Mouse (Mus musculus) heart, adult 18-20 months (tissue): ENCODE data around the gene Ms4a5. TPM values are rescaled to one million over a fixed set of nuclear protein-coding genes. Genes with fewer than 3 reads are reported as not detected.
"Not testable (repeated sequence)": the region's sequence is repeated elsewhere in the genome, so short reads cannot be mapped to it uniquely, and the experiment has no call there.

Source experiments
- DNase-seq, 2 experiments: peaks; one replicate each; pipeline ENCODE4 v3.0.0; 2021 to 2022; ENCODE audit warnings: mixed read lengths in 1 of 2
- long read RNA-seq, 2 experiments: library from polyadenylated mRNA; stranded (forward); transcript quantifications; one replicate each; pipeline ENCODE4 v2.0.0; 2021
- total RNA-seq, 2 experiments: library from RNA; stranded (reverse); gene quantifications; 2 replicates each; pipeline ENCODE4 v1.2.3; 2021

Ms4a5 gene
- total RNA-seq: not detected
- long read RNA-seq, experiment 1: 0 reads
- long read RNA-seq, experiment 2: 0 reads

- no peak for DNase-seq
Observed at GRCm38 (mm10) chr19:11283773-11284172, at the start of gene Ms4a5. Ms4a5 (minus strand) TSS chr19:11283873.

DNA sequence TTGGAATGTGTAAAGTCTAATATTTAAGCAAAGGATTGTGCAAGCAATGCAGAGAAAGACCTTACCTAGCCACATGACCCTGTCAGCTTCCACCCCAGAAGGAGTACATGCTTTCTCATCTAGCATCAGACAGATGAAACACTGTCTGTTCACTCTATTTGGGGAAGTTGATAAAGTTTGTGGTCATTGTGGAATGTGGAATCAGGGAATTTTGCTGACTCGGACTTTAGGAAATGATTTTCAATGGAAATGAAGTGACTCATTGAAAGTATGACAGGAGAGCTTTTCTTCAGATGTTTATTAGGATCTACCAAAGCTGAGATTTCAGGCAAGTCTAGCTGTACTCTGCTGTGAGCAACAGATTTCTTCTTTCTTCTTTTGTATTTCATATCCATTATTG is 37.5 kb upstream of the Ms4a5 start:
- peak in 1 of 2 experiments; percentile 23 for DNase-seq

- DNase-seq: no peak
Observed at GRCm38 (mm10) chr19:11316786-11317185, 33.1 kb upstream of the Ms4a5 start.

DNA sequence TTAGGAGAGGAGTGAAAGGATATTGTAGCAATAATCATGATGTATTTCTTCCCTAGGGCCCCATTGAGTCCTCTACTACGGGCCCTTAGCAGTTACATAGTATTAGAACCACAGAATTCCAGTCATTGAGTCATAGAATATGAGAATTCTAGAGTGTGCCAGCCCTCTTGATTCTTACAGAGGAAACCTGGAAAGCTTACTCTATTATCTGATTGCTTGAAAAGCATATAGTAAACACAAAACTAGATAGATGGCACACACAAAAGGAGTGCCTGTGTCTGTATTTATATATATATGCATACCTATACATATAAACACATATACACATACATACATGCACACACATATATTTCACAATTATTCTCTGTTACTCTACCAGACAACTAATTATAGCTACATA is 30.7 kb upstream of the Ms4a5 start, which contains the start of gene Ms4a14:
Ms4a14 (minus strand) TSS at position 101 of the 400 bp plus-strand sequence.
- no peak for DNase-seq

DNA sequence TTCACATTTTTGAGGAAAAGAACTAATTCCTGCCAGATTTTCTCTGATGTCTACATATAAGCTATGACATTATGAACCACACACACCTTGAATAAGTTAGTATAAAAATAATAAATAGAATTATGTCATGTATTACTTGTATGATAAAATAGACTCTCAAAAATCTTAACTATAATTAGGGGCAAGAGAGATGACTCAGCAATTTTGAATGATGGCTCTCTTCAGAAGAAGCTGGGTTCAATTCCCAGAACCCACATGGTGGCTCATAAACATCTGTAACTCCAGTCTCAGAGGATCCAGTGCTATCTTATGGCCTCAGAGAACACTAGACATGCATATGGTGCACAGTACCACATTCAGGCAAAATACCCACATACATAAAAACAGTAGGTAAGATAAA is 25.2 kb upstream of the Ms4a5 start:
- no peak for DNase-seq

GRCm38 (mm10) chr19:11299529-11299928 is 15.9 kb upstream of the Ms4a5 start:
- not testable (repeated sequence) for DNase-seq

- DNase-seq: no peak
Observed at GRCm38 (mm10) chr19:11298939-11299338, 15.3 kb upstream of the Ms4a5 start.

- not testable (repeated sequence) for DNase-seq
Observed at GRCm38 (mm10) chr19:11293616-11294015, 9.9 kb upstream of the Ms4a5 start.

GRCm38 (mm10) chr19:11292990-11293389 is 9.3 kb upstream of the Ms4a5 start:
- peak; percentile 14 to 36 for DNase-seq

DNA sequence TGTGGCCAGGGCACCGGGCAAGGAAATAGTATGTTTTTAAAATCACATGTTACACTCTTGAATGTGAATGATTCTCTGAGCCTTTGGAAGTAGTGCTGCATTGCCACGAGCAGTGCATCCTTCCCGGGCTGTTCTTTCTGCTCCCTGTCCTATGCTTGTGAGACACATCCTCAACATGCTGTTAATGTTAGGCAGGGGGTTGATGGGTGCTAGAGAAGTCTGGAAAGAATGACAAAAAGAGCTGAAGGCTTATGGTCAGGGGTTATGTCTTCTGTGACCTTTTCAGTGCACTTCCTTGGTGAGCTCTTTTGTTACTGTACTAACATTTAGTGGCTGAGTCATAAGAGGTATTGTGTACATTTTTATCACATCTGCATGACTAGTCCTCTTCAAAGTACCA is 3.5 kb downstream of the Ms4a5 start:
- no peak for DNase-seq

DNA sequence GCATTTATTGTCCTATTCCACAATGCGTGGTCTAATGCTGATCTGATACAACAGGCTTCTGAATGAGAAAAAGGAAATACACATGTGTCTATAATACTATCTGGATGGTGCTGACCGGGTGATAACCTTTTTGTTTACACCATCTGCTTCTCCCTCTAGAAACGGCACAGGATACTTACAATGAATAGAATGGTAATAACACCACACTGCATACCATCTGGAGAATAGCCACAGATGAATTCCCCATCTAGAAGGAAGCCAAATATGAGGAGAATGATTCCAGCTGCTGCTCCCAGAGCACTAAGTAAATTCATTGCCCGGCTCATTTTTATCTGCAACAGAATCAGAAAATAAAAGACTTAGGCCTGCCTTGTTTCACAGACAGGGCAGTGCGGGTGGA is 7.2 kb downstream of the Ms4a5 start:
- DNase-seq: no peak

GRCm38 (mm10) chr19:11266956-11267355 is 16.7 kb downstream of the Ms4a5 start:
- no peak for DNase-seq

GRCm38 (mm10) chr19:11266052-11266845 is 17.4 kb downstream of the Ms4a5 start, which contains the start of gene Ms4a1:
Ms4a1 (minus strand) TSS chr19:11266241.
- DNase-seq: peak in 1 of 2 experiments; percentile 12

DNA sequence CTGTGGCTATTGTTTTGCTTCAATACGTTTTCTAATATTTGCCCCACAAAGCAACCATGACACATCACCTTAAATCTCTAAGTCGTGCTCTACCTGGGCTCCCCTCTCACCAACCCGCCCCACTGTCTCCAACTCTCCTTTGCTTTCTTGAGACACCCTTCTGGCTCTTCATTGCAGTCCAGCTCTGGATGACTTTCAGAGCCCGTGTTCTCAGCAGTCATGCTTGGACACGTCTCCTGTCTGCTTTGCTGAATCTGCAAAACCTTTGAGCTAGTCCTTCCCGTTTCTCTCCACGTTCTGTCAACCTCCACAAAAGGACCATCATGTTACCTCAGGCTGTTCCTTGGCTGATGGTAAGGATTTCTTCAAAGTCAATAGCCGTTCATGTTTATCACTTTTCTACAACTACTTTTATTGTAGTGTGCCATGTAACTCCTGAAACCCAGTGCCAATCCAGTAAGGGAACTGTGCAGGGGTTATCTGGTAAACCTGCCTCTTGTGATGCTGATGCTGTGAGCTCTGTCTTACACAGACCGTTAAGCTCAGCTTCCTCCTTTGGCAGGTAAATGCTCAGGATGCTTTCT is 19.0 kb downstream of the Ms4a5 start:
- DNase-seq: no peak

DNA sequence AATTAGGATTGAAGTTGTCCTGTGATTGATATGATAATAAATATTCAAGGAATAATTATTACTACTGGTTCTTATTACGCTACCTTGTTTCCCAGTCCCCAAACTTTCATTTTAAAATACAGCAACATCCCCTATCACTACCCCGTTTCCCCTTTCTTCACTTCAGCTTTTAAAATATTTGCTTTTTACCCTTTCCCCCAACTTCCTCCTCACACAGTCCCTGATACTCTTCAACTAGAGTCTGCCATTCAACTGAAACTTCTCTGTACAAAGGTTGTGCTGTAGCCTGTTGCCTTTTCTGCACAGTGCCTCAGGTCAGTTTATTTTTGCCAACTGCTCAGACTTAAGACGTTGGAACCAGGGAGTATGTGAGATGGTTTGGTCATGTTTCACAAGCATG is 20.1 kb downstream of the Ms4a5 start:
- DNase-seq: no peak

DNA sequence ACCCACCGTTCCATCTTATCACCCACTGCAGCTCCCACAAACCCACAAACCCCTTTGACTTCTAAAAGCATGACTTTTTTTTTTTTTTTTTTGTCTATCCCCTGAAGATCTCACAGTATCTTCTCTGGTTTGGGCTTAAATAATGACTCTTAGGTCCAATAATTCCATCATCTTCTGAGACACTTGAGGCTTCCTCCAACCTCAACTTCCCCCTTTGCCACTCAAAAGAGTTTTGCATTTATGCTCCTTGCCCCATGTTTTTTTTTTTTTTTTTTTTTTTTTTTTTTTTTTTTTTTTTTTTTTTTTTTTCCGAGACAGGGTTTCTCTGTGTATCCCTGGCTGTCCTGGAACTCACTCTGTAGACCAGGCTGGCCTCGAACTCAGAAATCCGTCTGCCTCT is 20.7 kb downstream of the Ms4a5 start:
- DNase-seq: not testable (repeated sequence)

DNA sequence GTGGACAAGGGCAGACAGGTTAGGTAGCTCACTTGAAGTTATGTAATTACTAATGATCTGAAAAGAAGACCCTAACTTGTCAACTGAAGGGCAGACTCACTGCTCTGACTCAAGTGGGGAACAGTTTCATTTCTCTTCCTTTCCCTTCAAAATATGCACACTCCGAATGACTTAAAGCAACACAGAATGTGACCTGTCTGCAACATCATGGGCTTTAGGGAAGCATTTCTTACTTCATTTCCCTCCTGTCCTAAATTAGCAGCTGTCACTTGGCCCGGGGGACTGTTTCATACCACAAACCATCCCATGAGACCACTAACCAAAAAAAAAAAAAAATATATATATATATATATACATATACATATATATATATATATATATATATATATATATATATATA is 22.2 kb downstream of the Ms4a5 start:
- DNase-seq: no peak

- DNase-seq: peak; percentile 33 to 52
Observed at GRCm38 (mm10) chr19:11244230-11244629, 39.4 kb downstream of the Ms4a5 start.

- DNase-seq: no peak
Observed at GRCm38 (mm10) chr19:11242560-11242959, 41.1 kb downstream of the Ms4a5 start.

GRCm38 (mm10) chr19:11235820-11236219 is 47.9 kb downstream of the Ms4a5 start:
- DNase-seq: no peak

GRCm38 (mm10) chr19:11234921-11235735 is 48.5 kb downstream of the Ms4a5 start:
- no peak for DNase-seq

DNA sequence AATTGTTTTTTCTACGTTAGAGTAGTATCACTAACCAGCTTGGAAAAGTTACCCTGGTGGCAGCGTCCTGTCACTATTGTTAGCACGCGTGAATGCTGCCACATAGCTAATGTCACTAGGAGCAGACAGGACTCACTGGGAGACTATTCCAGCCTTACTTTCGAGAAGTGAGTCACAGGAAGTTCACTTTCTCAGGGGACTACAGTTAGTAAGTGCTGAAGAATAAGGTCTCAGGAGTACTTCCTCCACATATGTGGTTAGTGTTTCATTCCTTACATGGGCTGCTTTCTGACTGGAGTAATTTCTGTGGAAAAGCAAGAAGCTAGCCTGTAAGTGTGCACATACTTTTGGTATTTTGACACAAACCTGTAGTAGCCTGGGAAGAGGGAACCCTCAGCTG is 49.4 kb downstream of the Ms4a5 start:
- peak in 1 of 2 experiments; percentile 9 for DNase-seq

DNA sequence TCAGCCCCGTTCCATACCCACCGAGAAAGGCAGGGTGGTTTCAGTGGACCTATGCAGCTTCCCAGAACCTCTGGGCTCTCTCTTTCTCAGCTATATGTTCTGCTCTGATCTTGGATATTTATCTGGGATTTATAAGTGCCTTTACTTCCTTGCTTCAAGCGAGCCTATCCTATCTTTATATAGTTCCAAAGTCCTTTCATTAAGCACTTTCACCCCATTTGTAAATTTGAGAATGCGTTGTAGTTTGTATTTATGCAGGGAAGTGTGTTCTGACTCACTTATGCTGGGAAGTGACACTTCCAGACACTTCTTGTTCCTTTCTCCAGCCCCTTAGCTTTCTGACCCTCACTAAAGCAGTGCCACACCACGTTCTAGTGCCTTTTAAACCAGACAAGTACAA is 51.3 kb downstream of the Ms4a5 start, which contains the start of gene Ms4a12:
Ms4a12 (minus strand) TSS at position 101 of the 400 bp plus-strand sequence.
- DNase-seq: no peak
